Mouse (Mus musculus) MEL (cell line): ENCODE data around the gene Rab10.

Source experiments
- CHD2 ChIP-seq: IDR thresholded peaks from 2 replicates; pipeline ENCODE4 v1.6.1; 2011; ENCODE audit warnings: low read length, improper control_type of control experiment
- CTCF ChIP-seq, 3 experiments: IDR thresholded peaks in 2 of 3; conservative IDR thresholded peaks in 1 of 3; 2 replicates each; pipeline ENCODE4 v1.5.1; 2011 to 2012; ENCODE audit warnings: low read length in 3 of 3, low read depth in 2 of 3, mild to moderate bottlenecking in 2 of 3, improper control_type of control experiment in 1 of 3, inconsistent platforms in 1 of 3, mixed read lengths in 1 of 3, moderate library complexity in 1 of 3; ENCODE audit not compliant: control insufficient read depth in 1 of 3, insufficient read depth in 1 of 3, poor library complexity in 1 of 3, severe bottlenecking in 1 of 3
- EP300 ChIP-seq, 2 experiments: IDR thresholded peaks; 2 replicates each; pipeline ENCODE4 v1.6.1; 2011; ENCODE audit warnings: improper control_type of control experiment in 2 of 2, low read length in 2 of 2, low read depth in 1 of 2, mild to moderate bottlenecking in 1 of 2
- HCFC1 ChIP-seq: IDR thresholded peaks from 2 replicates; pipeline ENCODE4 v1.6.1; 2012; ENCODE audit warnings: low read depth, mild to moderate bottlenecking, inconsistent platforms, low read length, improper control_type of control experiment, moderate library complexity
- JUND ChIP-seq: IDR thresholded peaks from 2 replicates; pipeline ENCODE4 v1.6.1; 2011; ENCODE audit warnings: low read depth, mild to moderate bottlenecking, improper control_type of control experiment, low read length
- MAFK ChIP-seq: IDR thresholded peaks from 2 replicates; pipeline ENCODE4 v1.6.1; 2011; ENCODE audit warnings: low read depth, mild to moderate bottlenecking, low read length, improper control_type of control experiment, borderline replicate concordance
- NELFE ChIP-seq: IDR thresholded peaks from 2 replicates; pipeline ENCODE4 v1.6.1; 2011; ENCODE audit warnings: low read depth, low read length, improper control_type of control experiment
- NRF1 ChIP-seq: IDR thresholded peaks from 2 replicates; pipeline ENCODE4 v1.6.1; 2014; ENCODE audit warnings: low read depth, mild to moderate bottlenecking, inconsistent platforms, low read length, improper control_type of control experiment, moderate library complexity; ENCODE audit not compliant: poor library complexity, insufficient read depth, severe bottlenecking
- POLR2A ChIP-seq, 2 experiments: IDR thresholded peaks; 2 replicates each; pipeline ENCODE4 v1.6.1; 2011 to 2012; ENCODE audit warnings: low read length in 2 of 2, mild to moderate bottlenecking in 2 of 2, control low read depth in 1 of 2, improper control_type of control experiment in 1 of 2, low read depth in 1 of 2, moderate library complexity in 1 of 2; ENCODE audit not compliant: control insufficient read depth in 1 of 2, insufficient read depth in 1 of 2, poor library complexity in 1 of 2
- RCOR1 ChIP-seq: IDR thresholded peaks from 2 replicates; pipeline ENCODE4 v1.6.1; 2012; ENCODE audit warnings: low read depth, mild to moderate bottlenecking, inconsistent platforms, low read length, improper control_type of control experiment
- USF1 ChIP-seq: IDR thresholded peaks from 2 replicates; pipeline ENCODE4 v1.6.1; 2014; ENCODE audit warnings: low read depth, mild to moderate bottlenecking, inconsistent platforms, low read length, improper control_type of control experiment, moderate library complexity

- TF ChIP-seq CTCF (IDR thresholded peaks at IDR 0.05 in 2 of 3, conservative IDR thresholded peaks at IDR 0.05 in 1 of 3; ENCODE audit: control insufficient read depth in 1 of 3, insufficient read depth in 1 of 3, low read depth in 2 of 3, low read length in 3 of 3, poor library complexity in 1 of 3, severe bottlenecking in 1 of 3), result no peak
- no peak for TF ChIP-seq POLR2A (IDR thresholded peaks at IDR 0.05; ENCODE audit: control insufficient read depth in 1 of 2, insufficient read depth in 1 of 2, low read depth in 1 of 2, low read length in 2 of 2, poor library complexity in 1 of 2)
- no peak for TF ChIP-seq MAFK
- no peak for TF ChIP-seq CHD2
- no peak for TF ChIP-seq JUND
- no peak for TF ChIP-seq HCFC1
- no peak for TF ChIP-seq NELFE
- TF ChIP-seq EP300 (IDR thresholded peaks at IDR 0.05; ENCODE audit: low read depth in 1 of 2, low read length in 2 of 2), result no peak
- TF ChIP-seq NRF1, result no peak
- TF ChIP-seq USF1, result no peak
- TF ChIP-seq RCOR1, result no peak
These were observed 53.8 kb downstream of the Rab10 start for GRCm38 (mm10) chr12:3255966-3256365.
